Mouse (Mus musculus) layer of hippocampus, adult 9-11 months (tissue): Measurements from ENCODE around the gene Bcl6b.

Source experiments
- DNase-seq: peaks from one replicate; pipeline ENCODE4 v3.0.0; 2022

Bcl6b gene

GRCm38 (mm10) chr11:70232546-70232945 lies 2.9 kb upstream of the Bcl6b start:
- DNase-seq: no peak

- DNase-seq: no peak
Measured at GRCm38 (mm10) chr11:70230239-70230727, 685 bp upstream of the Bcl6b start.

GRCm38 (mm10) chr11:70228828-70229227 lies 770 bp downstream of the Bcl6b start:
- no peak for DNase-seq

- no peak for DNase-seq
Measured at GRCm38 (mm10) chr11:70227661-70228245, 1.8 kb downstream of the Bcl6b start.

GRCm38 (mm10) chr11:70227126-70227525 lies 2.5 kb downstream of the Bcl6b start:
- DNase-seq: no peak

- DNase-seq: no peak
Measured at GRCm38 (mm10) chr11:70226602-70226890, 3.1 kb downstream of the Bcl6b start.

GRCm38 (mm10) chr11:70225798-70226601 lies 3.6 kb downstream of the Bcl6b start:
- no peak for DNase-seq

GRCm38 (mm10) chr11:70223724-70224123 lies 5.9 kb downstream of the Bcl6b start:
- no peak for DNase-seq

GRCm38 (mm10) chr11:70221603-70222500 lies 7.7 kb downstream of the Bcl6b start:
- no peak for DNase-seq

GRCm38 (mm10) chr11:70220731-70221602 lies 8.6 kb downstream of the Bcl6b start, which contains the start of gene Slc16a13:
TSS of gene Slc16a13 (minus strand) at chr11:70221064.
- peak; percentile 99 for DNase-seq

GRCm38 (mm10) chr11:70220323-70220722 lies 9.3 kb downstream of the Bcl6b start:
- DNase-seq: no peak

GRCm38 (mm10) chr11:70219873-70220272 lies 9.7 kb downstream of the Bcl6b start:
- no peak for DNase-seq

- no peak for DNase-seq
Measured at GRCm38 (mm10) chr11:70218741-70219470, 10.7 kb downstream of the Bcl6b start.

GRCm38 (mm10) chr11:70218039-70218438 lies 11.6 kb downstream of the Bcl6b start:
- DNase-seq: no peak

- no peak for DNase-seq
Measured at GRCm38 (mm10) chr11:70216103-70216502, 13.5 kb downstream of the Bcl6b start.

- DNase-seq: no peak
Measured at GRCm38 (mm10) chr11:70215301-70215700, 14.3 kb downstream of the Bcl6b start.

- no peak for DNase-seq
Measured at GRCm38 (mm10) chr11:70214856-70215209, 14.8 kb downstream of the Bcl6b start.

- no peak for DNase-seq
Measured at GRCm38 (mm10) chr11:70214191-70214855, 15.3 kb downstream of the Bcl6b start.

- no peak for DNase-seq
Measured at GRCm38 (mm10) chr11:70213736-70214135, 15.9 kb downstream of the Bcl6b start.

GRCm38 (mm10) chr11:70212896-70213295 lies 16.7 kb downstream of the Bcl6b start:
- DNase-seq: no peak

GRCm38 (mm10) chr11:70212423-70212822 lies 17.2 kb downstream of the Bcl6b start, which contains the start of gene Slc16a11:
TSS of gene Slc16a11 (plus strand) at chr11:70212752.
- DNase-seq: no peak
